In the genomic region with DNA sequence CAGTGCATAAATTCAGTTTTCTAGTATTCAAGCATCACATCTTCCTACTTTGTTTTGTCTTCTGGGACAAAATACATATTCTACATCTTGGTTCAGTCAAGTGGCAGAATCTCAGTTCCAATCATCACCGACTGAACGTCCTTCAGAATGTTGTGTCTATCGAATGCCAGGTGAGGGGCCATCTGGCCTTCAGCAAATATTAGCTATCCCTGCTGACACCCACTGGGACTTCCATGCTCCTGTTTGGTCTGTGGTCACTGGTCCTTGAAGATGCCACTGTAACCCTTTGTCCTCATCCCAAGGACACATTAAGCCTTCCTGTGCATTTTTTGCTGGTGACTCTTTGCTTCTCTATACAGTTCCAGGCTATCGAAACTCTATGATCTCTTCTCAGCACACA, we compare ENCODE assay signal across 16 mouse cellular contexts.
"Had no signal": no experiment of that assay in that cellular context is flagged by ENCODE, and none has a peak within 500 bp of the region (broad histone marks: within the 10 kb centered on the region; RNA-seq: fewer than 3 reads in every experiment).

No protein-coding gene starts in this region.

- H3K9me3 ChIP-seq: limb, embryonic 10.5 days; liver, embryonic 13.5 days; lung, embryonic 15.5 days; megakaryocyte, embryonic 14.5 days; midbrain, embryonic 12.5 days; stomach, embryonic 15.5 days had no signal

- DNase-seq: kidney, postnatal 10 days; kidney, postnatal 4 days; liver, embryonic 13.5 days; liver, postnatal 0 days; lung, postnatal 14 days; right cerebral cortex, postnatal 14 days; thymus, adult 2 months; thymus, postnatal 25 days had no signal

- H3K27ac ChIP-seq: layer of hippocampus, adult 2 months; limb, embryonic 10.5 days; liver, embryonic 13.5 days; lung, embryonic 15.5 days; macrophage; midbrain, embryonic 12.5 days; stomach, embryonic 15.5 days had no signal

- H3K4me2 ChIP-seq: liver, embryonic 13.5 days; lung, embryonic 15.5 days; midbrain, embryonic 12.5 days; stomach, embryonic 15.5 days had no signal

- ATAC-seq: liver, postnatal 0 days; midbrain, embryonic 16.5 days had no signal

- H3K4me1 ChIP-seq: limb, embryonic 10.5 days; liver, embryonic 13.5 days; lung, embryonic 15.5 days; megakaryocyte, embryonic 14.5 days; midbrain, embryonic 12.5 days; stomach, embryonic 15.5 days had no signal

- H3K27me3 ChIP-seq: liver, embryonic 13.5 days; lung, embryonic 15.5 days; megakaryocyte, embryonic 14.5 days; midbrain, embryonic 12.5 days; stomach, embryonic 15.5 days had no signal

- H3K4me3 ChIP-seq: layer of hippocampus, adult 2 months; limb, embryonic 10.5 days; liver, embryonic 13.5 days; lung, embryonic 15.5 days; megakaryocyte, embryonic 14.5 days; midbrain, embryonic 12.5 days; stomach, embryonic 15.5 days had no signal

- H3K36me3 ChIP-seq: limb, embryonic 10.5 days; liver, embryonic 13.5 days; lung, embryonic 15.5 days; midbrain, embryonic 12.5 days; stomach, embryonic 15.5 days had no signal

- H3K9ac ChIP-seq: liver, embryonic 13.5 days; liver, postnatal 0 days; lung, embryonic 15.5 days; midbrain, embryonic 12.5 days; stomach, embryonic 15.5 days had no signal
